Mouse (Mus musculus) adrenal gland, postnatal 14 days (tissue): ENCODE results near the gene Arhgdia. TPM values are rescaled to one million over a fixed set of nuclear protein-coding genes. Genes with fewer than 3 reads are reported as not detected.

Source experiments
- DNase-seq: peaks from one replicate; pipeline ENCODE4 v3.0.0; 2021; ENCODE audit warnings: mixed read lengths
- total RNA-seq: library from RNA; stranded (reverse); gene quantifications from 2 replicates; pipeline ENCODE4 v1.2.3, GENCODE M21; 2021

Arhgdia gene
- total RNA-seq, 1 experiment from 2014 or later, result 268 TPM

DNA sequence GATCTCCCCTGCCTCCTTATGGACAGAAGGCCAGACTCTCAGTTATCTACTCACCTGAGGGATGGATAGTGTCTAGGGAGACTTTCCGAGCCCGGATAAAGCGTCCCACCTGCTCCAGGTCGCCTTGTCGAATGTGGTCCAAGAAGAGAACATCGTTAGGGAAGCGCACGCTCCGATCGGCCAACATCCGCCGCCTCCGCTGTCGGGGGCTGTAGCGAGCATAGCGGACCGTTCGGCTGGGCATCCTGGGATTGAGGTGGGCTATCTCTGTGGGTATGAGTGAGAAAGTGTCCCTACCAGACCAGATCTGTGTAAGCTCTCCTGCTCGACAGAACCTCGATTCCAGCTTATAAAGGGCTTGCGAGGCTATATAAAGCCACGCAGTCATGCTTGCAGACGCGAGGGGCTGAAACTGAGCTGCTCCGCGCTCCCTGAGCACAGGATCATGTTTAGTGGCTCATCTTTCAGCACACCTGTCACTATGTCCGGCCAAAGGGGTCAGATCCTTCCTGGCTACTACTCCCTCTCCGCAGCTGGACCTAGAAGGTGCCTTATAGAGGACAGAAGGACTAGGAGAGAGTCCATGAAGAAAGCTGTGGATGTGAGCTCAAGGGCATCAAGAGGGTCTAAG is 30.5 kb downstream of the Arhgdia start, which contains the start of gene Ppp1r27:
Gene Ppp1r27 (minus strand): TSS at position 323 of the 631 bp plus-strand sequence.
- no peak for DNase-seq

DNA sequence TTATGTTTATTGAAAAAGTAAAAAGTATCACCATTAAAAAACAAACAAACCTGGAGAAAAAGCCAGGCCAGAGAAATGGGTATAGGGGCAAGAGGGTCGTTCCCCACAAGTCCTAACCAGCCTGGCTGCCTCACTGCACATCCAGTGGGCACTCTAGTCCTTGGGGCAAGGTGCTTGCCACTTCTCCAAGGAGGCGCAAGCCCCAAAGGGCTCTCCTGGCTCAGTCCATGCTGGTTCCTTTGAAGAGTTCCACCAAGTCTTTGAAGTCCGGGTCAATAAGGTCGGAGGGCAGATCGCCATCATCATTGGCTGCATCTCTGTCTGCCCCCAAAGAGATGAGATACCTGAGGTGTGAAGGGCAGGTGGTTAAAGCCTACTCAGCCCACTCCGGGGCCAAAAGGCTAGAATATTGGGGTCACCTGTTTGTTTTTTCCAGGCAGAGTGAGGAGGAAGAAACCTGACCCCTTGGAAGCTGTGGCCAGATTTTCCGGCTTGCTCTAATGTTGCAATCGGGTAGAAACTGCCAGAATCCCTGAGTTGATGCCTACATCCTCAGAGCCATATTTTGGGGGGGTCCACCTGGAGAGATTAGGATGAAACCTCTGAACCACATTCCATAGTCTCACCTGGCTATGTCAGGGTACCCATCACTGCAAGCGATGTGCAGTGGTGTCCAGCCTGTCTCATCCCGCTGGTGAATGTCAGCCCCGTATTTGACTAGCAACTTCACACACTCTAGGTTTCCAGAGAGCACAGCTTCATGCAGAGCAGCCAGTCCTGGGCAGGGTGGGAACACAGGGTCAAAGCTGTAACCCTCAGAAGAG is 31.2 kb downstream of the Arhgdia start:
- DNase-seq, result no peak

DNA sequence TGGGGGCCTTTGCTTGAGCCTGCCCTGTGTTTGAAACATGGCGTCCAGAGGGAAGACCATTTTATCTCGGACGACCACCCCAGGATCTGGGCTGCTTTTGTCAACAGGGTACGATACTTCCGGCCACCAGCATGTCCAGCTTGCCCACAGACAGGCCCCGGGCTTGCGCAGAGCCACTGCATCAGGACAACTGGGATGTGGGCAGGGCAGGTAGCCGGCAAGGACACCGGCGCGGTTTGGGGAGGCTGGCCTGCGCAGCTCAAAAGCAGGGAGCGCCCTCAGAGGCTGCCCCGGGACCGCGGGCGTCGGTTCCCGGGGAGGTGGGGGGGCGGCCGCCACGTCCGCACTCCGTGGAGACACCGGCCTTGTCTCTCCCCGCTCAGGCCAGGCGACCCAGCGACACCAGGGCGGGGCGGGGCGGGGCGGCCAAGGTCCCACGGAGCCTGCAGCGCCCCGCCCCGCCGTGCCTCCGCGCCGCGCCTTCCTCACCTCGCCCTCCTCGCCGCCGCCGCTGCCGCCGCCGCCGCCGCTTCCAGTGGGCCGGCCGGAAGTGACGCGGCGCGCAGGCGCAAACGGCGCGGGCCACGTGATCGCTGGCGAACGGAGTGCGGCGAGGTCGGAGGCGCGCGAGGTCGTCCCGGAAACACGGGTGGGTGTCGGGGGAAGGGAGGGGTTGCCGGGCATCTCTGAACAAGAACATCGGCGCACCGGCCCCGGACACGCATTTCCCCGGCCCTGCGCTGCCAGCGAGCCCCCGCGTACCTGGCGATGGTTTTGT is 32.1 kb downstream of the Arhgdia start, which contains the start of gene Mcrip1:
Gene Mcrip1 (minus strand): TSS at position 560 of the 778 bp plus-strand sequence.
- DNase-seq, result peak; percentile 97

DNA sequence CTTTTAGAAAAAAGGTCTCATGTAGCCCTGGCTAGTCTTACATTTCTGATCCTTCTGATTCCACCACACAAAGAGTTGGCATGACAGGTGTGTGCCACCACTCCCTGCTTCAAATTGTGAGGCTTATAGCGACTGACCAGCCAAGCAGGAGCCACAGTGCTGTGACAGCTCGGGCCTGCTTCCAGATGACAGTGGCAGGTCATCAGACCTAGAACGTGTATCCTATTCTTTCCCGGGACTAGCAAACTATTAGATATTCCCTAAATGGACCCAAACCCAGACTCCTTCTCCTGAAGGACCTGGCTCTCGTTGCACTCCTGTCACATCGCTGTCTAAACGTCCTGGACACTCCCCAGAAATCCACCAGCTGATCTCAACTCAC is 32.6 kb downstream of the Arhgdia start:
- no peak for DNase-seq

DNA sequence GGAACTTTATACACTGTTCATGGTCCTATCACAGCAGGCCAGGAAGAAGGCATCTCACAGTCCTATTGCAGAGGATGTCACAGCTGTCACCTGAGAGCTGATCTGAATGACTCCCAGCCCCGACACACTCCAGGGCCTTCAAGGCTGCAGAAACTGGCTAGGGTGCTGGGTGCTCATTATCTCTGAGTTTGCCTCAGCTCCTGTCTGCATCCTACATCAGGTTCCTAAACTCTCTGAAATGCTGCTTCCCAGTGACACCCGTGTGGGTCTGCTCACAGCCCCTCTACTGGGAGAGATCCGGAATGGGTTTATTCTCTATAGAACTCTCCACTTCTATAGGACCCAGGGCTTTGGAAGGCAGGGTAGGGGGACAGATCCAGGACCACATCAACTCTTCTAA is 33.2 kb downstream of the Arhgdia start:
- no peak for DNase-seq

DNA sequence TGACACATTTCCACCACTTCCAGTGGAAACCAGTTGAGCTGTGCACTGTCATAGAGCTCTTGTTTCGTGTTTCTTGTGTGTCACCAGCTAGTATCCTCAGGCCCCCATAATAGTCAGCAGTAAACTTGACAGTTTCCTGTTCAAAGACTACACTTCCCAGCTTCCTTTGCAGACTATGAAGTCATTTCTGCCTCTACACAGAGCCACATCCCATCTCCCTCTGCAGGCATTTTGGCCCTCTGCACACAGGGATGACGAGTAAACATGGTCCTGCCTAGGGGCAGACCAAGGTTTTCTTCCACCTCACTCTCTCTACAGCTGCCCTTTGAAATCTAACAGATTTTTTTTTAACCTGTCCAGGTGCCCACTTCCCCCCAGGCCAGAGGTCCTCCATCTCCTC is 34.0 kb downstream of the Arhgdia start:
- peak; percentile 40 for DNase-seq

DNA sequence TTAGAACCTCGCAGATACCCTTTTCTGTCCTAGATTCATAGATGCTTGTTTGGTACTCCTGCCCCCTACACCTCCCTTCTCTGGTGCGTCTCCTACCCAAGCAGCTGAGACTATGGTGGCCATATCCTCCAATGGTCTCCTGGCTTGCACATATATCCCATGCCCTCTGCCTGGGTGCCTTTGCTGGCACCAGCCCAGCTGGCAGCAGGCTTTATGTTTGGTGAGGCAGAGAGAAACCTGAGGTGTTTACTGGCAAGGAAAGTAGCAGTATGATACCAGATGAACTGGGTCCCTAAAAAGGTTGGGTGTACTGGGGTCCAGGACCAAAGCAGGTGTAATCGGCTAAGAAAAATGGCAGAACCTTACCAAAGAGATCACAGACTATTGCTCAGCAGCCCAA is 35.5 kb downstream of the Arhgdia start:
- no peak for DNase-seq

DNA sequence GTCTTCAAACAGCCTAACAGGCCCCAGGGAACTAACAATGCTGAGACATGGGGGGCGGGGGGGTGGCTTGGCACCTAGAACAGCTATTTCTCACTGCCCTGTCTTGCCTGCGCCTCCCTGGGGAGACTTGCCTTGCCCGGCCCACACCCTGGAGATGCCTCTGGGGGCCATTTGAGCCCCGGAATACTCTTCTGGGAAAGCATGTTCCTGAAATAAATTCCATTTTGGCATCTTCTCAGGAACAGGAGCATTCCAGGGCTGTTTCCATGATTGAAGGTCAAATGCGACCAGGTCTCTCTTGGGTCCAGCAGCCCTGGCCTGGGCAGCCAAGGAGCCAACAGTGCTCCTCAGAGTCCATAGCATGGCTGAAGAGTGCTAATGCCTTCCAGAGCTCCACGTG is 39.0 kb downstream of the Arhgdia start:
- DNase-seq, result peak; percentile 66

DNA sequence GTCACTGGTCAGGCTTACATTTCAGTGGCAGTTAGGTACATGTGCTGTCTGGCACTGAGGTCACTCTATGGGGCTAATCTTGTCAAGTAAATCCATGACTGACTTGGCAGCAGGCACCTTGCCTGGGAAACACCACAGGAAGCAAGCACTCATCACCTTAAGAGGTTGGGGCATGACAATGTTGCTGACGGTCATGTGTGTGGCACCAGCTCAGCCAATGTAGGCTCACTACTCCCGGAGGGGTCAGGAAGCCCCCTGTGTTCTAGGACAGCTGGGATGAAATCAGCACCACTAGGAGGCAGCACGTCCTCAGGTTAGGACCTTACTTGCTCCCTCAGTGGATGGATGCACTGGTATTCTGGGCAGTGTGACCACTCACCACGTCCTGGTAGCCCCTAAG is 39.5 kb downstream of the Arhgdia start:
- peak; percentile 40 for DNase-seq

DNA sequence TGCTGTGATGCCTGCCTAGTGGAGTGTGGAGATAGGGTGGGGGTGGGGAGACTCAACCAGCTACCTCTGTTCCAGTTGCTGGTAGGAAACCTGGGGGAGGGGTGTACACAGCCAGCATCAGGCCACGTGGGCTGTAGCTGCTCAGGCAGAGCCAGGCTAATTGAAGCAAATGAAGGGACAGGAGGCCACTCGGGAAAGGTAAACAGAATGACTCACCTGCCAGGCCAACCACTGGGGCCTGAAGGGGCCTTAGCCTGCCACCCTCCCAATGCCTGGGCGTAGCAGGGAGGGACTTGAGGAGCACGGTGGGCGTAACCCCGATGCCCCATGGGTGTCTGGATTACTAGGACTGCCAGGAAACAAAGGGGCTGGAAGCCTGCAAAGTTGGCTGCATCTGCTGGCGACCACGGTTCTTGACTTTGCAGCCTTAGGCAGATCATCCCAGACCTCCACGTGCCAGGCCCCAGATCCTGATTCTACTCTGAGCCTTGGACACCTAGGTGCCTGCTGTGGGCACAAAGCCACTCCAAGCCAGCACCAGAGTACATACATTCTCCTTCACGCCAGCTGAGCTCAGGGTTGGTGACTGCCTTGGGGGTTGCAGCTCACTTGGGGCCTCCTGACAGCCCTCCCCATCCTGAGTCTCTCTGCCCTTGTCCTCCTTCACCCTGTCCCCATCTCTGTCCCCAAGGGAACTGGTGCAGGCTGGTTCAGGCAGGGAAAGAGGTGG is 42.0 kb downstream of the Arhgdia start:
- DNase-seq, result peak; percentile 44

DNA sequence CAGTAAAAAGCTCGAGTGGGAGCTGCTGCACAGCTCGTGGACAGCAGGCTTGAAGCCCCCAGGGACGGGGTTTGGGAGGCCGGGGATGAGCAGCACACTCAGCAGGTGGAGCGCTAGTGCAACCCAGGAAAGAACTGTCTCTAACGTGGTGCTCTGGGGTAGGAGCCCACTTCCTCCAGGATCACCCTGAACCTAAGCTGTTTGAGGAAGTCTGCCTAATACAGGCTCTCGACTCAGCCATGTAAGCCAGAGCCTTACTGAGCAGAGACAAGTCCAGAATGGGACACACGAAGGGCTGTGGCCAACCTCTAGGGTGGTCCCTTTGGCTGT is 42.5 kb downstream of the Arhgdia start:
- DNase-seq, result no peak

DNA sequence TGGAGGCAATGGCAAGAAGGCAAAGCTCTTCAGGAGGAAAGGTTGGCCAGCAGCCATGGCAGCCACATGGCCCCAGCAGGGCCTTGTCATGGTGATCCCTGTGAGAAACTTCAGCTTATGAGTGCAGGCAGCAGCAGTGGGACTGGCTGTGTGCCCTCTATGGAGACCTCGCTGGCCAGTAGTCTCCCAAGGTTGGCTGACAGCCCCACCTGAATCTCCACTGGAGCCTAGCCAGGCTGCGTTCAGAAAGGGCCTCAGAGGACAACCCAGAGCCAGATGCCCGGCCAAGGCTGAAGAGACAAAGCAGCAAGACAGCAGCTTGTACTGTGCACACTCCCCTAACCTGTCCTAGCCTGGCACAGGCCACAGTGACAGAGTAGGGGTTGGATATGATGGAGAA is 42.9 kb downstream of the Arhgdia start:
- DNase-seq, result peak; percentile 79

DNA sequence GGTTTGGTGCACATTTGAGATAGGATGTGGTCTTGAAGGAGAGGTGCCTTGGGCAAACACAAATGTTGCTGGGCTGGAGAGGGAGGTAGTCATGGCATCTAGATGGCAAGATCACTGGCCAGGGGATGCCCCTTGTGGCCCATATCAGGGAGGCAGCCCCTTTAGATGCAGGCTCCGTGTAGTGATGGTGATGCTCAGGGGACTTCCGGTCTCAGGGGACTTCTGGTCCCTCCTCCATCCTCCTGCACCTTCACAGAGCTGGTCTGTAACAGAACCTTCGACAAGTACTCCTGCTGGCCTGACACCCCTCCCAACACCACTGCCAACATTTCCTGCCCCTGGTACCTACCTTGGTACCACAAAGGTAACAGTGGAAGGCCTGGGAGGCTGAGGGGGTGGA is 45.6 kb downstream of the Arhgdia start:
- no peak for DNase-seq

DNA sequence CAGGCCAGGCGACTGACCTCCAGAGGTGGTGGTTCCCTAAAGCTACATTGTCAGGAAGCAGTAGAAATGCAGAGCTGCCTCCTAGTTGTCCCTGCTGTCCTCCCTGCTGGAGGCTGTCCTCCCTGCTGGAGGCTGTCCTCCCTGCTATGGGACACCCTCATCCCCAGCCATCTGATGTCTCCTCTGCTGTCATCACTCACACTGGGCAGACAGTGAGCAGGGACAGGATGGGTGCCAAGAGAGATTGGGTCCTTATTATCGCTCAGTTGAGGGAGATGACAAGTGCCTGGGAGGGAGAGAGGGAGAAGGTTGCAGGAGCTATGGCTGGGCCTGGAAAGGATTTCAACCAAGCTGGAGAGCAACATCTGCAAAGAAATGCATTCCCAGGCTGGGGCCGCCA is 46.3 kb downstream of the Arhgdia start:
- DNase-seq, result no peak

DNA sequence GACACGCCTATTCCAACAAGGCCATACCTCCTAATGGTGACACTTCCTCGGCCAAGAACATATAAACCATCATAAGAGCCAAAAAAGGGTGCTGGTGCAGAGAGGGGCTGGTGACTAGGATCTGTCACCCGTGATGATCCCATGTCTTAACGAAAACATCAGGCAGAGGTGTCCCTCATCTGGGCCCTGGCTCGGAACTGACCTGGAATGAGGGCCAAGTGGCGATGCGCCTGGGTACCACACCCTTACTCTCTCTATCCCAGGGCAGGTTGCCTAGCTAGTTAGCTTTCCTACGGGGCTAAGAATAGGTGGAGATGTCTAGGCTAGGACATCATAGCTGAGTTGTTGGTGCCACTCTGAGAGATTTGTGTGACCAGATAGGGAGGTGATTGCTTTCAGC is 47.3 kb downstream of the Arhgdia start:
- DNase-seq, result no peak

DNA sequence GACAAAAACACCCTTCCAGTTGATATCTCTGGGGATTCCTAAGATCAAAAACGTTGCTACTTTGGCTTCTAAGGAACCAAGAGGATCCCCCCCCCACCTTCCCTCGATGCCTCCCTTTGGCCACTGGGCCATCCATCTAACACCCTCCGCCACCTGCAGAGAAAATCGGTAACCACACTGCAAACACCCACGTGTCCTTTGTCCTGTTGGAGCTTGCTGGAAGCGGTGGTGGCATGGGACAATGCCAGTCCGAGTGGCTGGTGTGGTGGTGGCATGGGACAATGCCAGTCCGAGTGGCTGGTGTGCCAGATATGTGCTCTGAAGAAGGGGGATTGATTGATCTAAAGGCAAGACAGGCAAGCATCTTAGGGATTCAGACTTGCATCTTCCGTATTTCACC is 49.8 kb downstream of the Arhgdia start:
- DNase-seq, result no peak

DNA sequence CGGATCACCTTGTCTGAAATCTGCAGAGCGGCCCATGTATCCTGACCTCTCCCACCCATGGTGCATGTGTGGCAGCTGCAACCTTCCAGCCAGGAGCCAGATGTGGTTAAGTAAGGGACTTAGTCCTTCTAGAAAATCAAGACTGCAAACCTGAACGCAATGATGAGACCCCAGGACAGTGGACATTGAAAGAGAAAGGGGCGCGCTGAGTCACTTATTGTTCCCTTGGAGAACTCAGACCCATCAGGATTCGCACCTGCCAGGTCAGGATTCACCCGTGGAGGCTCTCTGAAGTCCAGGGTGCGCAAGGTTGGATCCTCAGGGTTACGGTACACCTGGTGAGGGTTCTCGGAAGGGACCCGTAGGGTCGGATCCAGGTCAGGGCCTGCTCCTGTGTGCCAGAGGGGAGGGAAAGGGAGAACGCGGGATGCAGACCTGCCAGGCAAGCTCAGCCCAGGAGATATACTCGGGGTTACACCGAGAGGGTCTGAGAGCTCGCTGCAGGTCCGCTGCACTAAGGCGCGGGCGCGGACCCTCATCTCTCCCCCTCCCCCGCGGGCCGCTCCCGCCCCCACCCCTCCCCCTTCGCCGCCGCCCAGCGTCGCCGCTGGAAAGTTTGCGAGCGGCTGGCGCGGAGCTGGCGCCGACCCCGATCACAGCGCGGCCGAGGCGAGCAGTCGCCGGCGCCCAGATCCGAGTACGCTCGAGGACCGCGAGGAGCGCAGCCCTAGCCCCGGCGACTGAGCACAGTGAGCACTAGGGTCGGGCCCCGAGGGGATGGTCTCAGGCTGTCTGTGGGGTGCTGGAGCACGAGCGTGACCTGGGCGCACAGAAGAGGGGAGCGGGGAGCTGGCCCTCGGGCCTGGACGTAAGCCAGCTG is 51.1 kb downstream of the Arhgdia start, which contains the start of gene Gcgr:
Gene Gcgr (plus strand): TSS at position 615 of the 880 bp plus-strand sequence.
- peak; percentile 41 for DNase-seq

DNA sequence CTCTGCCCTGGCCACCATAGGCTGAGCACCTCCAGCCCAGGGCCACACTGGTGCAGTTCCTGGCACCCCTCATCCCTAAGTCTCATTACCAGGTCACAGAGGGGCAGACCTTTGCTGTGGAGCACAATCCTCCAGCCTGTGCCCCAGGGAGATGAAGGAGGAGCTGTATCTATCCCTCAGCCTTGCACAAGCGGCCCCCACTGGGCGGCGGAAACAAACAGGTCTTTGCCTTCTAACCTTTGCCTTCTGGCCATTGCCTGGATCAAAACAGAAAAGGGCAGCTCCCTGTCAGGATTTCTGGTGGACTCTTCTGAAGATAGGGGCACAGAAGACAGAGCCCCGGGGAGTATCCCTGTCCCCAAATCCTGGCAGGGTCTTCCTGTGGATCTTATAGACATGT is 52.5 kb downstream of the Arhgdia start:
- no peak for DNase-seq
